Mouse (Mus musculus) small intestine, adult 2 months (tissue): ENCODE results near the gene Ces2f.

ENCODE experiments used
- CTCF ChIP-seq: fragments of 200-500 bp; IDR thresholded peaks from 2 replicates; pipeline ENCODE4 v1.5.1; 2012; ENCODE audit warnings: low read depth, mild to moderate bottlenecking, control low read depth, inconsistent platforms, low read length, moderate library complexity, mixed read lengths; ENCODE audit not compliant: insufficient replicate concordance, insufficient read length; ENCODE audit errors: extremely low read depth
- POLR2A ChIP-seq: fragments of 200-500 bp; IDR thresholded peaks from 2 replicates; pipeline ENCODE4 v1.6.1; 2012; ENCODE audit warnings: low read depth, mild to moderate bottlenecking, control low read depth, inconsistent platforms, low read length, moderate library complexity

DNA sequence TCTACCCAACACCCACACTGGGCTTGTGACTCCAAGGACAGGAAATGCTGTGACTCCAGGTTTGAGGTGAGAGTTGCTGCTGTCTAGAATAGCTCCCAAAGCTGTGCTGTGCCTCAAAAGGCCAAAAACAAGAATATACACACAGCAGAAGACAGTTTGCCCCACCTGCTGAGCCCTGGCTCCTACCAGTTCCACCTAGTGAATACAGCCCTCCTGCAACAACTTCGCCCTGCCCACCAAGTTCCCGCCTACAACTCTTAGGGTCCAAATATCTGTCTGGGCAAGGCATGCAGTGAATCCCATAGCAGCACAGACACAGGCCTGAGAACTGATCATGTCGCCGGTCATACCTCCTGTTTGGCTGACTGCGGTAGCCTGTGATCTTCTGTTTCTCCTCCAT, 37.0 kb downstream of the Ces2f start:
- no peak for TF ChIP-seq POLR2A
- no peak for TF ChIP-seq CTCF
